Mouse (Mus musculus): ENCODE measurements around the gene Gramd1a.

The Gramd1a gene

DNA sequence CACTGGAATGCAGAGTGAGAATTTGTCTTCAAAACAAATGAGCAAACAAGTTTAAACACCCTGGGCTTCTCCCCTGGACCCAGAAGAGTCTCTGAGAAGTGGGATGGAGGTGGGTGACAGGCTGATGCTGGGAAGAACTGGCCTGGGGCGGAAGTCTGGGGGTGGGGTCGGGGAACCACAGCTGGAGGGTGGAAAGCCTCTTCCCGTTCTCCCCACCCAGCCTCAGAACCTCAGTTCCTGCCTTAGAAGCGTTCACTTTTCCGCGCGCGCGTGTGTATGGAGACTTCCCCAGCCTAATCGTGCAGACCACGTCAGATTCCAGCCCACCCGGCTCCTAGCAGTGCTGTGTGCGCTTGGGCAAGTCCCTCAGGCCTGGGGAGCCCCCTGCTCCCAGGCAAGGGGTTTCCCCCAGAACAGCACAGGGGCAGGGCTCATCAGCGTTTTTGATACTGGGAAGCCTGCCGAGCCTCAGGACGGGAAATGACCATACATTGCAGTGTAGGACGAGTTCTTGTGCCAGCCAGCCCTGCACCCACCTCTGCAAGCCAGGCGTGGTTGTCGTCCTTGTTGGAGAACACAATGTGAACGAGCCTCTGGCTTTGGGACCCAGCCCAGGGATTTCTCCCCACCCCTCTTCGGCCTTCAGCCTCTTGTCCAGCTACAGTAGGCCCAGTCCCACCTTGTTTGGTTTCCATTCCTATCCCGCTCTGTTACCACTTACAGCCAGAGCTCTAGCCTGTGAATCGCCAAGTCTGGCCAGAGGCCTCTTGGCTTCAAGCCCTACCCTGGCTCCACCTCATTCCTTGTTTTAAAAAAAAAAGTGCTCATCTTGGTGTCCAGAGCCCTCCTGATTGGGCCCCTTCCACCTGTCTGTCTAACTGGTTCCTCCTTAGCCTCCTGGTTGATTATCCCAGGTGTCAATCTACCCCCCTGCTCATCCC, 4.1 kb downstream of the Gramd1a start:
- in situ Hi-C loops (cut with MboI; ENCODE audit: unreplicated experiment in 2 of 2), result no loop called here

GRCm38 (mm10) chr7:31150566-31151300, 5.0 kb downstream of the Gramd1a start:
- in situ Hi-C loops (cut with MboI; ENCODE audit: unreplicated experiment in 2 of 2), result no loop called here

- in situ Hi-C loops (cut with MboI; ENCODE audit: unreplicated experiment in 2 of 2), result no loop called here
Observed at GRCm38 (mm10) chr7:31149751-31150565, 5.7 kb downstream of the Gramd1a start.

DNA sequence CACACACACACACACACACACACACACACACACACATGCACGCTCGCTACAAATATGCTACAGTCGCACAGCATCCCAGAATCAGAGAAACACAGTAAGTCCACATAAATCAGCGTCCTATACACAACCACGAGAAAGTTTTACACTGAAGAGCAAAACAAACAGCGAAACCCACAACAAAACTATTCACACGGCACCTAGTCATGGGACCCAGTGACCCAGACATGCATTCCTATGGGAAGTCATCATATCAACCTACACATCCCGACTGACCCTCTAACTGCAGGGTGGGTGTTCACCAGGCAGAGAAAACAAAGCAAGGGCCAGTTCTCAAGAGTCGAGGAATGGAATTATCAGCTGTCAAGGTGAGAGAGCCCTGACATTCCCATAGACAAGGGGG, 6.4 kb downstream of the Gramd1a start:
- in situ Hi-C loops (cut with MboI; ENCODE audit: unreplicated experiment in 2 of 2), result no loop called here

GRCm38 (mm10) chr7:31148756-31149155, 6.9 kb downstream of the Gramd1a start:
- in situ Hi-C loops (cut with MboI; ENCODE audit: unreplicated experiment in 2 of 2), result no loop called here

- in situ Hi-C loops (cut with MboI; ENCODE audit: unreplicated experiment in 2 of 2), result no loop called here
Observed at GRCm38 (mm10) chr7:31148086-31148485, 7.6 kb downstream of the Gramd1a start.

DNA sequence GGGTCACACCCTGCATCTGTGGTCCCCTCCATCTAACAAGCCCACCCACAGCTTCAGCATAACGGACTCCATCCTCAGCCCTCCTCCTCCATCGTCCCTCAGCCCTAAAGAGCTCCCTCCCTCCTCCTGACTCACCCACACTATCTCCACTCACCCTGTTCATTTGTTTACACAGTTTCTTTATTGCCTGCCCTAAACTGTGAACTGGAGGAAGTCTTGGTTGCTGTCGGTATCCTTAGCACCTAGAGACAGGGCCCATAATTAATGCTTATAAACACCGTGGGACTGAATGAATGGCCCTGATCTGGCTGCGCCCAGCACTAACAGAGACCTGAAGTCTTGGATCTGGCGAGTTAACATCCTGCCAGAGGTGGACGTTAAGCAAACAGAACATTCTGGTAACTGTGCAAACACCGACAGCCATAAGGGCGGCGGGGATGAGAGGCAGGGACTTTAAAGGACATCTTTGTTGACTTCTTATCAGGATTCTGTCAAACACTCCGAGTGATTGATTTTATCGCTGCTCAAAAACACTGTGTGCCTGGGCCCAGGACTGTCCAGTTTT, 10.0 kb downstream of the Gramd1a start:
- in situ Hi-C loops (cut with MboI; ENCODE audit: unreplicated experiment in 2 of 2), result no loop called here

GRCm38 (mm10) chr7:31144886-31145285, 10.8 kb downstream of the Gramd1a start:
- in situ Hi-C loops (cut with MboI; ENCODE audit: unreplicated experiment in 2 of 2), result no loop called here

DNA sequence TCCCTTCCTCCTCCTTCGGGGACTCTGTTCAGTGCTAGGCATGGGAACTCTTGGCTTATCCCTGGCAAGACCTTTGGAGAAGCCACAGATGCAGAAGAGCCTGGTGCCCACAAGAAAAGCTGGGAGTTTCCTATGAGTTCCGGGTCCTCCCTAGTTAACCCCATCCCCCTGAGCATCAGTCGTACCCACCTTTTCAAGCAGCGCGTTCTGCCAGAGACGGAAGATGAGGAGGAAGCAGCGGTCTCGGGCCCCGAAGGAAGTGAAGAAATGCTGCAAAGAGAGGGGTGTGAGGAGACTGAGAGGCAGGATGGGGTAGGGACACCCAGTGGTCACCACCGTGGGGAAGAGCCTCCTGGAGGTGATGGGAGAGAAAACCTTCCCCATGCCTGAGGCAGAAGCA, 14.8 kb downstream of the Gramd1a start:
- in situ Hi-C loops (cut with MboI; ENCODE audit: unreplicated experiment in 2 of 2), result no loop called here

DNA sequence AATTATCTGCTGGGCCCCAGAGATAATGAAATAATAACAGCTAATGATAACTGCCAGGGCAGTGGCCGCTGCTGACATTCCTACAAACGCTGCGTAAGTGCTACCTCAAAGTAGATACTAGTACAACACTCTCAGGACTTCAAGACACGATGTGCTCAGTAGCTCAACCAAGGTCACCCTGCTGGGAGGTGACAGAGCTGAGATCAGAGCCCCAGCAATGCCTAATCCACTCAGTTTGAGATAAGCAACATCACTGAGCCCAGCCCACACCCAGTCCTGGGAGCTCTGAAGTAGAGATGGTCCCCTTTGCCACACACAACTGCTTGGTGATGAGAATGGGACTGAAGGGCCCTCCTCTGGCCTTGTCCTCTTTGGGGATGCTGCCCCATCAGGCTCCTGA, 15.4 kb downstream of the Gramd1a start:
- in situ Hi-C loops (cut with MboI; ENCODE audit: unreplicated experiment in 2 of 2), result no loop called here

DNA sequence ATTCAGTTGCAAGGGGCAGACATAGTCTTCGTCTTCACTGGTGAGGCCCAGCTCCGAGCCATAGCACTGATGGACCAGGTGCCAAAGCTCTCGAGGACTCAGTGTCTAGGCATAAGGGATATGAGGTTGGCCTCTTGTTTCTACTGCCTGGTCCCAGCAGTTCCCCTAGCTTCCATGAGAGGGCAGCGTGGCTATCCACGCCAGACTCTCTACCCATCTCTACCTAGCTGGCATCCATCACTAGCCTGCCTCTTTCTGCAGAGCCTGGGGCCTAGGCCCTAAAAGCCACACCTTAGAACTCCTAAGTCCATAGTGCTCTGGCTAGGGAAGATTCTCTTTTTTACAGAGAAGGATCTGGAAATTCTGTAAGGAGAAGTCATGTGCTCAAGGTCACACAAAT, 15.9 kb downstream of the Gramd1a start:
- in situ Hi-C loops (cut with MboI; ENCODE audit: unreplicated experiment in 2 of 2), result no loop called here

DNA sequence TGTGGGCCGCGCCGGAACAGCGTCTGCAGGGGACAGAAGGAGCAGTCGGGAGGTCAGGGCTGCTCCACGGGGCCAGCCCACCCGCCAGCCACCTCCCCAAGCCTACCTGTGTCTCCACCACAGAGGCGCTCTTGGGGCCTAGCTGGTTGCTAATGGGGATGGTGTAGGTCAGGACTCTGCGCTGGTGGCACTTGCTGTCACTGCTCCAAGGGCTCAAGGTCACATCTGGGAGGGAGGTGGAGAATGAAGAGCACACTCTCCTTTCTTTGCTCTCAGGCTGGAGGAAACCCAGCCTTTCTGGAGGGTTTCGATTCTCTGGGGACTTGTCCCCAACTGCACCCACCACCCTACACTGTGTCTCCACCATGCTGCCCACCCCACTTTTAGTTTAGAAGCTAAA, 20.0 kb downstream of the Gramd1a start:
- in situ Hi-C loops (cut with MboI; ENCODE audit: unreplicated experiment in 2 of 2), result no loop called here

DNA sequence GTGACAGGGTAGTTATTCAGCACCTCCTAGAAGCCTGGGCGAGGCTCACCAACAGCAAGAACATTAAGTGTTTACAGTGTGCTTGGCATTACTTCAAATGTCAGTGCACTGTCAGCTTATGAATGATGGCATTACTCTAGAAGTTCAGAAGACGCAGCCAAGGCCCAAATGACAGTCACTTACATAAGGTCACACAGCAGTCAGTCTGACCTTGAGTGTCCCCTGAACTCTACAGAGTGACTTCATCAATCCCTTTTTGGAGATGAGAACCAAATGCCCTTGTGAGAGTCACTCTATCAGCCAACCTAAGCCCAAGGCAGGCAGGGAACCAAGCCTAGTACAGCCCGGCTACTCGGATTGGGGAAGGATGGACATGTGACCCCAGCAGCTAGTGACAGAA, 23.8 kb downstream of the Gramd1a start:
- in situ Hi-C loops (cut with MboI; ENCODE audit: unreplicated experiment in 2 of 2), result loop anchor here (5.0 kb wide), 1 partner anchor 45 kb away; no protein-coding TSS in a partner anchor

- in situ Hi-C loops (cut with MboI; ENCODE audit: unreplicated experiment in 2 of 2), result loop anchor here (5.0 kb wide), 1 partner anchor 46 kb away; no protein-coding TSS in a partner anchor
Observed at GRCm38 (mm10) chr7:31130841-31131240, 24.9 kb downstream of the Gramd1a start.

GRCm38 (mm10) chr7:31130197-31130596, 25.5 kb downstream of the Gramd1a start:
- in situ Hi-C loops (cut with MboI; ENCODE audit: unreplicated experiment in 2 of 2), result loop anchor here (5.0 kb wide), 1 partner anchor 47 kb away; no protein-coding TSS in a partner anchor

DNA sequence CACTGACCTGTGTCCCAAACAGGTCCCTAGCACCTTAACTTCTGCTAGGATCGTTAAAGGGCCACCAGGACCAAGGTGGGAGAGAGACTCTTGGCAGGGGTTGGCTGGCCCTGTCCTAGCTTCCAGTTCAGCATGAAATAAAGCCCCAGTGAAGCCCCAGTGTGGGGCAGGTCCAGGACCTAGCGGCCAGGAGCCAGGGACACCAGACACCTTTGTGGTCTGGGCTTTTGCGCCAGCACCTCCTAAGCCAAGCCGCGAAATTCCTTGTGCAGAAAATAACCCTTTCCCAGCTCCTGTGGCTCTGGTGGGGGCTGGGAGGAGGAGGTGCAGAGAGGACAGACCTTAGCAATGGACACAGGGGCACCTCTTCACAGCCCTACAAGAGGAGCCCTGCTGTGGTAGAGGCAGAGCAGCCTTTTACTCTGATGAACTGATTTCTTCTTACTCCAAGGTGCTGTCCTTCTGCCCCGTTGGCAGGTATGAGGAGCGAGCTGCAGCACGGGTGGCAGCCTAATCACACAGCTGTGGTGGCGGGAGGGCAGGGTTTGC, 27.5 kb downstream of the Gramd1a start:
- in situ Hi-C loops (cut with MboI; ENCODE audit: unreplicated experiment in 2 of 2), result no loop called here

DNA sequence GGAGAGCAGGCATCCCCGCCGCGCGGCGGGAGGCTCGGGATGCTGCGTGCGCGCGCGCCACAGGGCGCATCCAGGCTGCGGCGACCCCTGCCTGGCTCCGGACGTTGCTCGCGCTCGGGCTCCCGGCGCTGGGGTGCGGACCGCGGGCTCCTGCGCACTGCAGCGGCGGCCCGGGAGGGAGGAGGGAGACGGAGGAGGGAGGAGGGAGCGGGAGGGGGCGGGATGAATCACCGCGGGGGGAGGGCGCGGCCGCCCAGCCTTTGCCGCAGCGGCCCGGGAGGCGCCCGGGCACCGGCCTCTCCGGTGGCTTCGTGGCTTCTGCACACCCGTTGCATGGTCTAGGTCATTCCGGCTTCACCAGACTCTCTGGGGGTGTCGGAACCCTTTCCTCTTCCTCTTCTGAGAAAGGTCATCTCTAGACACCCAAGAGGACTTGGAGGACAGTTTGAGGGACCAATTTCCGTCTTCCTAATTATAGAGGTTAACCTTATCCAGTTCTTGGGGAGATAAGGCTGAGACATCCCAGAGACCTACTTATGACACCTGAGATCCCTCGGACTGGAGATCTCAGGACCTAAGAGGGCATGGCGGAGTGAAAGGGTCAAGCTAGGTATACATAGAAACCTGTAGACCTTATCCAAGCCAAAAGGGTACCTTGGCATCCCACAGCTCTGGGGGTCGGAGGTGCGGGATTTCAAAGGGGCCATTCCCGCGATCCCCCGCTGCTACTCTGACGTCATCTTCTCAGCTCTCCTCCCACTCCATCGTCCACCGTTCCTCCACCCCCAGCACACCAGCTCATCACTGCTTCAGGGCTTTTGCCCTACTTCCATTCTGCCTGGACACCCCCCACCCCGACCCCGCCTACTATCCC, 28.6 kb downstream of the Gramd1a start, which contains the start of gene Scn1b:
Gene Scn1b, minus strand, starts transcription at position 153 of the 874 bp plus-strand sequence.
- in situ Hi-C loops (cut with MboI; ENCODE audit: unreplicated experiment in 2 of 2), result no loop called here

- in situ Hi-C loops (cut with MboI; ENCODE audit: unreplicated experiment in 2 of 2), result no loop called here
Observed at GRCm38 (mm10) chr7:31126211-31126751, 29.4 kb downstream of the Gramd1a start.

DNA sequence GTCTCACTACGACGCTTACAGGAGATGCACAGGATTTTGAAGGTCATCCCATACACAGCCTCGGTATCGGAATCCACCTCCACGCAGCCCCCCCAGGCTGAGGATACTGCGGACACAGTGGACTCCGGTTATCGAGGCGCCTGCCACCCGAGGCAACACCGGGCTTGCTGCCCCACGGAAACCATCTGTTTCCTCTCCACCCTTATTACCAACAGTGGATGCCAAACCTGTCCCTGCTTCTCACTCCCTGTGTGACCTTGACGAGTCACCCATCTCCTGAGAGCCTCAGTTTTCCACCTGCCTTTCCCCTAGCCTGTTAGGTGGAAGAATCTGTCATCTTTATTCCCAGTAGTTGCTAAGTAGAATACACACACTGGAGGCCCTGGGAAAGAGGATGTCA, 30.6 kb downstream of the Gramd1a start:
- in situ Hi-C loops (cut with MboI; ENCODE audit: unreplicated experiment in 2 of 2), result no loop called here
